Mouse (Mus musculus) c-Kit-positive CD71-negative TER-119-negative erythroid progenitor cells, embryonic 14.5 days (primary cell): Measurements from ENCODE around the gene Cend1.
A peak's percentile ranks its signal among the peaks of the same experiment; 100 is the strongest.

Experiments
- DNase-seq: peaks from one replicate; pipeline ENCODE4 v3.0.0-alpha.2; 2013; ENCODE audit warnings: low read depth

Cend1 gene

GRCm38 (mm10) chr7:141443081-141443821, 14.0 kb upstream of the Cend1 start:
- peak; percentile 42 for DNase-seq

GRCm38 (mm10) chr7:141442199-141442598, 12.9 kb upstream of the Cend1 start:
- DNase-seq: no peak

- no peak for DNase-seq
Measured at GRCm38 (mm10) chr7:141441460-141441859, 12.2 kb upstream of the Cend1 start.

DNA sequence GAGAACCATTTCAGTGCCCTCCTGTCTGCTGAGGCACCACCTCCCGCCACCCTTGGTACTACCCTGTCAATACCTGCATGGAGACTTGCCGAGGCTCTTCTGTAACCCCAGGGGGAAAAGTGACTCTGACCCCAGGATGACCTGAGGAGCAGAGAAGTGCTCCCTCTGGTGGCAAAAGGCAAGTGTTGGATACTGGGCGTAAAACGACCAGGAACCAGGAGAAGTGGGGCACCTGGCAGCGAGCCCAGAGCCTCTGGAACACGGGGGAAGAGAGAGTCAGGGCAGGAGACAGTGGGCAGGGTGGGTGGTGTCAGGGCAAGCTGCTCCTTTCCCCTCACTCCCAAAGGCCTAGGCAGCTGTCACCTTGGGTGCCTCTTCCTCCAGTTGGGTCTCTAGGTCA, 11.3 kb upstream of the Cend1 start:
- no peak for DNase-seq

DNA sequence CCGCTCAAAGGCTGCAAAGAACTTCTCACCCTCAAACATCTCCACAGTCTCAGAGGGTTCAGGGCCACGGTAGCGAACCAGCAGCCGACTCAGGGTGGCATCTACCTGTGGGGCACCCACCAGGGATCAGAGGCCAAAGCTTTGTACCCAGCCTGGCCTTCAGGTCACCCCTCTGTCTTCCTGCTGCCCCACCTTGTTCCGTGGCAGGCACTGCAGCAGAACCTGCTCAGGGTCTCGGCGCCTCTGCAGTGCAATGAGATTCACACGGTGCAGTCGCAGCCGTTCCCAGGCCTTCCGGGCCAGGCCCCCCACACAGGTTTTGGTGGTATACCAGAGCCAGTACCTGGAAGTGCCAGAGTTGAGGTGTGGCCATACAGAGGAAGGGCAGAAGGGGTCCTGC, 10.5 kb upstream of the Cend1 start:
- no peak for DNase-seq

GRCm38 (mm10) chr7:141439140-141439679, 9.9 kb upstream of the Cend1 start:
- DNase-seq: no peak

DNA sequence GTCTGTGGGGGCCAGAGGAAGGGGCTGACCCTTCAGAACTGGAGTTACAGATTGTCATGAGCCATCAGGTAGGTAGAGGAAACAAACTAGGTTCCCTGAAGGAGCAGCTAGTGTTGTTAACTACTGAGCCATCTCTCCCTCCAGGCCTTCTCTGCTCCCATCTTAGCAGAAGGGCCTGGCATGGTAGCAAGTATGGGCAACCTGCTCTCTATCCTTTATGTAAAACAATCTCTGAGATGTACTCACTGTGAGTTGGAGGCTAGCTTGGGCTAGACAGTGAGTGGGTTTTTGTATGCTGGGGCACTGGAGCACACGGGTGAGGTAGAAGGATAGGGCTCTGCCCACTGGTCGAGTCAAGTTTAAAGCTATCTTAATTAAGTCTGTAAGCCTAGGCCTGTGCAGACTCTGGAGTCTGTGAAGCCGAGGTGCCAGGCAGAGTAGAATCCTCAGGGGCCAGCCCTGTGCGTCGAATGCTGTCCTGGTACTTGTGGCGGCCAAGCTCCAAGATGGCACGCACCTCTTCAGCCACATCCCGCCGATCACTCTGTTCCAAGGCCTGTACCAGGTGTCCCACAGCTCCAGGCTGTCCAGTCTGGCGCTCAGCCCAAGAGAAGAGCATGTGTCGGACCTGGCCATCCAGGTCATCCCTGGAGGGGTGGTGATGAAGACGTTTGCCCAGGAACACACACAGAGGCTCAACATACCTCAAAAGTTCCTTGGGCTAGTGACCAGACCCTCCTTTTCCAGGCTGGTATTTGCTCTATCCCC, 9.1 kb upstream of the Cend1 start:
- DNase-seq: no peak

DNA sequence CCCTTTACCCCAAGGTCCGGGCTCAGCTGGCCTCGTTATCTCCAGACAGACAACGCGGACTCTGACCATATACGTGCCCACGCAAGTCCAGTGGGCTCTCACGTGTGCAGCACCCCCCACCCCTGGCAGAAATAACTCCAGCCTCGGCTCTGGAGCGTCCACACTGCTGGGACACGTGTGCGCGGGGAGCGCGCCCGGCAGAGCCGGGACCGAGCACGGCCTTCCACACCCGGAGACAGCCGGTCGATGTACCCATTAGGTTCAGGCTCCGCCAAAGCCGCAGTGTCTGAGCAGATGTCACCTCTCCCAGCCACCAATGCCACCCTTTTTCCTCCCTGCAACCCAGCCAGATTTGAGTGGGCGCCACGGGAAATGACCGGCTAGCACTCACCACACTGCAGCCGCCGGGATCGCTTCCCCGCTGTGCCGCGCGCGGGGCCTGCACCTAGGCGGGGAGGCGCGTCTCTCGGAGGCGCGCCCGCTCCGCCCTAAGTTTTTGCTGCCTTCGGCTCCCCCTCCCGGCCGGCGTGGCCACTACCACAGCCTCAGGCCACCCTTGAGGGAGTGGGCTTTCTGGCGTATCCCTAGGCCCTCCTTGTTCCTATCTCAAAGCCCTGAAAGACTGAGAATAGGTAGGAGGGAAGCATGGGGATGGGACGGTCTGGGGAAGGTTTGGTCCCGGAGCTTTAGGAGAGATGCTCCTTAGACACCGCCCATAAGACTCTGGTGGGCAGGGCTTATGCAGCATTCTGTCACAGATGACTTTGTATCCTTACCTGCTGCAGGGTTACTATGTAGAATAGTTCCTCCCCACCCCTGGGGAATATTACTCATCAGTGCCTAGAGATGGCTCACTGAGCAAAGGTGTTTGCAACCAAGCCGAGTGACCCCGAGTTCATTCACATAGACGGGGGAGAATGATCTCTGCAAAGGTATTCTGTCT, 8.2 kb upstream of the Cend1 start, which contains the start of gene Slc25a22:
Gene Slc25a22, minus strand, starts transcription at position 715 of the 943 bp plus-strand sequence.
- DNase-seq: no peak

DNA sequence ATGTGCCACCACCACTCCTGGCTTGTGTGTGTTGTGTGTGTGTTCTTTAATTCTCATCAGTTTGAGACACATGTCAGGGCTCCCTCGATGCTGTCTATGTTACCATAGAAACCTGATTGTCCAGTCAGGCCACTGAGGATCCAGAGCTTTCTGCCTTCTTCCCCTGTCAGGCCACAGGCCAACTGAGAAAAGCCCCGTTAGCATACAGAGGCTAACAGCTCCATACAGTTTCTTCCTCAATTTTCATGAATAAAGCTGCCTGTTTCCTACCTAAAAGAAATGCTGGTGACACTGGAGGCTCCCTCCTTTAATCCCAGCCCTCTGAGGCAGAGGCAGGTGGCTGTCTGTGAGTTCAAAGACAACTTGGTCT, 7.2 kb upstream of the Cend1 start:
- no peak for DNase-seq

- DNase-seq: no peak
Measured at GRCm38 (mm10) chr7:141435856-141436522, 6.7 kb upstream of the Cend1 start.

DNA sequence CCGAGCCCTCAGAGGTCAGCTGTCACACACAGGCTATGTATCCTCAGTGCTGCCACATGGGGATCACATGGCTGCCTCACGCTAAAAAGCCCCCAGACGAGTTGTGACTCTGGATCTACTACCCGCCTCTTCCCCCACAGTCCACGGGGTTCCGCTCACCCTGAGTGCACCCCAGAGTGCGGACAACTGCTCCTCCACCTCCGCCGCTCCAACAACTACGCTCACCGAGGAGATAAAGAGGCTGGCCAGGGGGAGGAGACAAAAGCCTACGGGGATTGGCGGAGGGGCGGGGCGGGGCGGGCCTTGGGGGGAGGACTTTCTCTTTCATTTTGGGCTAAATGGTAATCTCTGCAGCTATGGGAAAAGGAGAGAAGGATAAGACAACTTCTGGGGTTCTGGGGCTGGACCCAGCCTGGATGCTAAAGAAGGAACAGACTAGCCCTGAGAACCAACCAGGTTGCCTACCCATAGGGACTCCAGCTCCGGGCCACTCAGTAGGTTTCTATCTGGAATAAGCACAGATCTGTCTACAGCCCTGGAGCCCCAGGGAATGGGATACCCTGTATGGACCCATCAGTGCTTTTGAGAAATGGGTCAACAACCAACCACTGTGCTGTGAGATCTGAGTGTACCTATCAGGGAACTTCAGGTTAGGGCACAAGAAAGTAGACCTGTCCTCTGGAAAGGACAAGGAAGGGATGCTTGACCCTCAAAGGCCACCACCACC, 6.0 kb upstream of the Cend1 start:
- peak; percentile 56 for DNase-seq

DNA sequence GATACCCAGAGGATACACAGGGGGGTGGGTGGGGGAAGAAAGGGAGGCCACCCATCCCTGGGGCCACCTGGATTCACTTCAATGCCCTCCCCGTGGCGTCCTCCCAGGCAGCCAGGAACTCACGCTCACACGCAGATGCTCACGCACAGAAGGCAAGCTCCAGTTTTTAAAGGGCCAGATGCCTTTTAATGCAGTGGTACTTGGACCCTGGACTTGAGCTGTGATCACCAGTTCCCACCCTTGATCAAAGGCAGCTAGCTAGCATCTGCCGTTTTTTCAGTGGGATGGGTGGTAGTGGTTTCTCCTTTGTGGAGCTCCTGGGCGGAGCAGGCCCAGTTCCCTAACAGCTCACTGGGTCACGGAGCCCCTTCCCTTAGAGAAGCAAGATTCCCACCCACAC, 5.2 kb upstream of the Cend1 start:
- no peak for DNase-seq

- no peak for DNase-seq
Measured at GRCm38 (mm10) chr7:141433517-141434400, 4.5 kb upstream of the Cend1 start.

DNA sequence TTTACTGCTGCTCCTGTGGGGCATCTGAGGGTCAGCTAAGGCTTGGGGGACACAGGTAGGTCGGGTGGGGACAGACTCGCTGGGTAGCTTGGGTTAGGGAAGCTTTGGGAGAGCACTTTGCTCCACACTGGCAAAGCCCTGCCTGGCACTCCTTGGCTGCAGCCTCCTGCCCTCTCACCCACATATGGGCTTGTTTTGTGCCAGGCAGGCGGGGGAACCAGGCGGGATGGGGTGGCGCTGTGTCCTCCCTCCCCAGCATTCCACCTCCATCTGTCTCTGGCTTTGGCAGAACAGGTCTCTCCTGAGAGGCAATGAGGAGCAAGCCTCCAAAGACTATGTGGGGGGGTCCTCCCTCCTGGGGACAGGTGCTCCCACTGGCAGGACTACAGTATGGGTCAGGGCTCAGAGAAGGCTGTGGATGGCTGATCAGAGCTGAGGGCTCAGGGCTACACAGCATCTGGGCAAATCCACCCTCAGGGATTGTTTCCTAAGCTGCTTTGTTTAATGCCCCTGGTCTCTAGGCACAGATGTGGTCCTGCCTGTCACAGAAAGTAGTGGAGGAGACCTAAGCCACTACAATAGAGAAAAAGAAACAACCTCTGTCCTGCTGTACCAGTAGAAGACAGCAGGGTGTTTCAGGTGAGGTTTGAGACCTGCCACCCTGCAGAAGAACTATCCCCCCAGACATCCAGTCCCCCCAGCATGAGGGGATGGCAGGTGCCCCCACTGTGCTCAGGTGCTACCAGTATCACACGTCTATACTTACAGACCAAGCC, 3.6 kb upstream of the Cend1 start:
- DNase-seq: no peak

DNA sequence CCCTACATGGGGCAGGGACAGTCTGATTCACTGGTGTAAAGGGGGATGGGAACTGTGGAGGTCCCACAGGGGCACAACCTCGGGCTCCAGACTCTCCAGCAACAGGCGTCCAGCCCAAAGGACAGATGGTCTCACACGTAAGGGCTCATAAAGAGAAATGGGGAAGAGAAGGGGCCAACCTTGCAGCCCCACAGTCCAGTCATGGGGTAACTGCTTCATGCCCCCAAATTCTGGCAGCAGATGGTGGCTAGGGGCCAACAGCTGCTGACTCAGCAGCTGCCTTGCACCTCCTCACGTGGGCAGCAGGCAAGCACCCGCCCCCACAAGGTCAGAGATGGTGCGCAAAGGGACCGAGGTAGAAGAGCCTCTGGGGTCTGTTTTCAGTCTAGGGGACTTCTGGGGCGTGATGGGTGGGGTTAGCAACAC, 2.9 kb upstream of the Cend1 start:
- no peak for DNase-seq

DNA sequence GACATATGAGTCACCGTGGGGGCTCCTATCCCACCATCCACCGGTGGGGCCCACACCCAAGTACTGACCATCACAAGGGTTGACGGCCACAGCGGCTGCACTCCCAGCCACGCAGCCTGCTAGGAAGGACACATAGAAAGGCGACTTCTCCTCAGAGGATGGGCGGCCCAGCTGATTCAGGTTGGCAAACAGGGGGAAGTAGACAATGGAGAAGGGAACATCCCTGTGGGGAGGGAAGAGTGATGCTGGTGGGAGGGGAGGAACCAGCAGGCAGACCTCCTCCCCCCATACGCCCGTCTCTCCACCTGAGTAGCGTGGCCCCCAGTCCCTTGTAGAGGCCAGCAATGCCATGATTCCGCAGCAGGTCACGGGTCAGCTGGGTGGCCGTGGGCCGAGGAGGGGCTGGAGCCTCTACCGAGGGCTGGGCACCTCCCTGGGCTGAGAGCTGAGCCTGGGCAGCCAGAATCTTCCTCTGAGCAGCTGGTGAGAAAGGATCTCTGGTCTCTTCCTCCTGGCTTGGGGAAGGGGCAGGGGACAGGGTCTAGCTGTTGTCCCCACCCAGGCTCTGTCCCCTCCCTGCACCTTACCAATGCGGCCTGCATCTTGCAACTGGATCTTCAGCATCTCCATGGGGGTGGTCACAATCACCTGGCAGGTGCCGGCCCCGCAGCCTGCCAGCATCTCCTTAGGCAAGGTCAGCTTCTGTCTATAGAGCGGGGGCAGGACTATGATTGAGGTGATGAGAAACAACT, 2.3 kb upstream of the Cend1 start:
- no peak for DNase-seq

DNA sequence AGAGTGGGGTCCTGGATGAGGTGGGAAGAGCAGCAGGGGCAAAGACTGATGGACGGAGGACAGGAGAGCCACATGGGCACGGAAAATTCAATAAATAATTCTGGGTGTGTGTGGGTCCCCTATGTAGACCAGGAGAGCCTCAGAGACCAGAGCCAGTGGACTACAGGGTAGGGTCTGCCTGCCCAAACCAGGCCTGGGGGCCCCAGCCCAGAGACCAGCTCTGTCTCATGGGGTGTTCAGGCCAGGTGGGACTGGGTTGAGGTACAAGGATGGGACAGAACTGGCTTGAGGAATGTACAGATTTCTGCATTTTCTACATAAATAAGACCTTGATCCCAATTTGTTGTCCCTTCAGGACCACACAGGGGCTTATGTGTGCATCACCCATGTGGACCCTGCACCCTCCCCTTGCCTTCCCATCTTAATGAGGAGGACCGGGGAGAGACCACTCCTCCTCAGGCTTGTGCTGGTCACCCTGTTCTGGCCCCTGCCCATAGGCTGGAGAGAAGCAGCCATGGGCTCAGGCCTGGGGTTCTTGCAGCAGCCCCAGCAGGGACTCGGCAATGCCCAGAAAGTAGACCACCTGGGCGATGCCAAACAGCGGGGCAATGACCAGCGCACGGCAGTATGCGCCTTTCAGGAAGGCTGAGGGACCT, 1.4 kb upstream of the Cend1 start:
- no peak for DNase-seq
